ENCODE assay signal across 15 mouse cellular contexts in genomic region chr13:96511893-96512292, GRCm38 (mm10). TPM values are rescaled to one million over a fixed set of nuclear protein-coding genes. Genes with fewer than 3 reads are reported as not detected.
A peak's percentile ranks its signal among the peaks of the same experiment; 100 is the strongest.
DNase-seq lines count a peak whose midpoint lies in the region; ATAC-seq and TF ChIP-seq lines count a peak whose summit lies in the region.
"Had no signal": no experiment of that assay in that cellular context is flagged by ENCODE, and none has a peak within 500 bp of the region (broad histone marks: within the 10 kb centered on the region; RNA-seq: fewer than 3 reads in every experiment).

No protein-coding gene starts in this region.

- 56% methylated on average over 5 of the region's 5 CpGs for WGBS in kidney, adult 2 months
- 48% methylated on average over 5 of the region's 5 CpGs for WGBS in heart, embryonic 11.5 days (ENCODE audit: insufficient replicate concordance)
- 50% methylated on average over 5 of the region's 5 CpGs for WGBS in limb, embryonic 14.5 days
- WGBS in cerebellum, adult 2 months: 71% methylated on average over 5 of the region's 5 CpGs

- TF ChIP-seq CTCF in kidney, adult 2 months (conservative IDR thresholded peaks at IDR 0.05; ENCODE audit: insufficient read depth, insufficient read length, low read depth, low read length): no peak
- TF ChIP-seq CTCF in MEL (IDR thresholded peaks at IDR 0.05 in 2 of 3, conservative IDR thresholded peaks at IDR 0.05 in 1 of 3; ENCODE audit: control insufficient read depth in 1 of 3, insufficient read depth in 1 of 3, low read depth in 2 of 3, low read length in 3 of 3, poor library complexity in 1 of 3, severe bottlenecking in 1 of 3): no peak
- TF ChIP-seq CTCF in cerebellum, adult 2 months (IDR thresholded peaks at IDR 0.05; ENCODE audit: borderline replicate concordance, insufficient read depth, low read depth, low read length): no peak

- no peaks in the 10 kb centered on the region for H3K9me3 ChIP-seq in MEL (replicated peaks; ENCODE audit: insufficient read depth, low read length)
- no peaks in the 10 kb centered on the region for H3K9me3 ChIP-seq in heart, embryonic 11.5 days (replicated peaks; ENCODE audit: control insufficient read depth, low read length)
- H3K9me3 ChIP-seq in limb, embryonic 14.5 days (ENCODE audit: control insufficient read depth, low read length): no peaks in the 10 kb centered on the region
- H3K9me3 ChIP-seq: embryonic facial prominence, embryonic 12.5 days; hindbrain, embryonic 12.5 days; midbrain, embryonic 10.5 days had no signal

- H3K4me2 ChIP-seq in heart, embryonic 11.5 days: no peak overlapping the region
- H3K4me2 ChIP-seq in limb, embryonic 14.5 days (replicated peaks; ENCODE audit: low read depth, low read length, severe bottlenecking): no peak overlapping the region
- H3K4me2 ChIP-seq: embryonic facial prominence, embryonic 12.5 days; hindbrain, embryonic 12.5 days; liver, embryonic 11.5 days had no signal

- no peaks in the 10 kb centered on the region for H3K36me3 ChIP-seq in kidney, adult 2 months (ENCODE audit: control insufficient read depth, insufficient read depth, low read length)
- peaks cover 0 to 16% of the 10 kb centered on the region in 2 experiments; a peak in 3 of 4 replicates for H3K36me3 ChIP-seq in MEL (ENCODE audit: control insufficient read depth in 1 of 2, insufficient read depth in 2 of 2, low read length in 2 of 2)
- no peaks in the 10 kb centered on the region for H3K36me3 ChIP-seq in heart, embryonic 11.5 days (ENCODE audit: control insufficient read depth, insufficient read depth, low read length)
- H3K36me3 ChIP-seq in limb, embryonic 14.5 days (ENCODE audit: control insufficient read depth, insufficient read depth, low read length): peaks cover 5% of the 10 kb centered on the region
- H3K36me3 ChIP-seq: embryonic facial prominence, embryonic 12.5 days; hindbrain, embryonic 12.5 days had no signal

- TF ChIP-seq EP300 in MEL (IDR thresholded peaks at IDR 0.05; ENCODE audit: low read depth in 1 of 2, low read length in 2 of 2): peak; percentile 37 to 58; a peak in 3 of 4 replicates

- TF ChIP-seq RAD21 in MEL (IDR thresholded peaks at IDR 0.05; ENCODE audit: low read depth, low read length): no peak

- TF ChIP-seq POLR2A in kidney, adult 2 months (IDR thresholded peaks at IDR 0.05; ENCODE audit: low read depth, low read length): no peak
- no peak for TF ChIP-seq POLR2A in MEL (IDR thresholded peaks at IDR 0.05; ENCODE audit: control insufficient read depth in 1 of 2, insufficient read depth in 1 of 2, low read depth in 1 of 2, low read length in 2 of 2, poor library complexity in 1 of 2)
- no peak for TF ChIP-seq POLR2A in limb, embryonic 14.5 days (IDR thresholded peaks at IDR 0.05; ENCODE audit: borderline replicate concordance, extremely low read depth, insufficient read depth, insufficient read length)
- no peak for TF ChIP-seq POLR2A in cerebellum, adult 2 months (IDR thresholded peaks at IDR 0.05; ENCODE audit: borderline replicate concordance, insufficient read depth, low read length)

- no peak for ATAC-seq in heart, embryonic 11.5 days (replicated peaks; ENCODE audit: insufficient number of reproducible peaks, low FRiP score, low TSS enrichment)
- peak; percentile 63 for ATAC-seq in limb, embryonic 14.5 days (ENCODE audit: low FRiP score, low read depth)
- no peak for ATAC-seq in activated CD4-positive, CD25-positive, alpha-beta regulatory T cell, adult 4 months

- no peak for DNase-seq in kidney, adult 2 months
- no peak for DNase-seq in kidney, postnatal 14 days
- DNase-seq in MEL (ENCODE audit: low read depth, low spot score): peak; percentile 73
- peak; percentile 23 for DNase-seq in limb, embryonic 14.5 days (ENCODE audit: low spot score)
- no peak for DNase-seq in cerebellum, postnatal 25 days
- DNase-seq in cerebellum, adult 2 months: no peak
- DNase-seq: right cerebral cortex, postnatal 25 days had no signal

- no peaks in the 10 kb centered on the region for H3K79me2 ChIP-seq in MEL (ENCODE audit: control insufficient read depth, insufficient read depth, low read length, poor library complexity)

- no peaks in the 10 kb centered on the region for H3K4me1 ChIP-seq in kidney, adult 2 months (ENCODE audit: control insufficient read depth, insufficient read depth, low read length)
- H3K4me1 ChIP-seq in MEL (ENCODE audit: control insufficient read depth in 1 of 2, insufficient read depth in 2 of 2, low read length in 2 of 2): peaks cover 0 to 19% of the 10 kb centered on the region in 2 experiments
- peaks cover 6% of the 10 kb centered on the region; the same call in 1 of the 2 replicates for H3K4me1 ChIP-seq in heart, embryonic 11.5 days (ENCODE audit: control insufficient read depth, insufficient read depth, low read length)
- H3K4me1 ChIP-seq in limb, embryonic 14.5 days (ENCODE audit: control insufficient read depth, insufficient read depth, low read length): 0 out of 2 replicates have a peak, but pooled peaks cover 2% of the 10 kb centered on the region
- H3K4me1 ChIP-seq in cerebellum, adult 2 months (ENCODE audit: control insufficient read depth, insufficient read depth, low read length): no peaks in the 10 kb centered on the region
- H3K4me1 ChIP-seq: embryonic facial prominence, embryonic 12.5 days; hindbrain, embryonic 12.5 days; midbrain, embryonic 10.5 days had no signal

- peak overlapping the region; percentile 55; the same call in 1 of the 2 replicates for H3K27ac ChIP-seq in kidney, adult 2 months (ENCODE audit: insufficient read depth, low read depth, low read length)
- H3K27ac ChIP-seq in MEL (ENCODE audit: control insufficient read depth, low read depth, low read length): peak overlapping the region; percentile 42
- 0 out of 2 replicates have a peak overlapping the region, but pooled peaks have one; percentile 15 for H3K27ac ChIP-seq in heart, embryonic 11.5 days (ENCODE audit: low read depth, low read length)
- H3K27ac ChIP-seq in limb, embryonic 14.5 days (replicated peaks; ENCODE audit: low read depth, low read length): no peak overlapping the region
- no peak overlapping the region for H3K27ac ChIP-seq in cerebellum, adult 2 months (ENCODE audit: insufficient read depth, low read length)
- H3K27ac ChIP-seq: embryonic facial prominence, embryonic 12.5 days; hindbrain, embryonic 12.5 days; midbrain, embryonic 10.5 days had no signal

- no peaks in the 10 kb centered on the region for H3K27me3 ChIP-seq in kidney, adult 2 months (replicated peaks; ENCODE audit: control insufficient read depth, insufficient read depth, low read length)
- no peaks in the 10 kb centered on the region for H3K27me3 ChIP-seq in MEL (ENCODE audit: control insufficient read depth in 1 of 2, insufficient read depth in 2 of 2, low read length in 2 of 2)
- H3K27me3 ChIP-seq in heart, embryonic 11.5 days (ENCODE audit: control insufficient read depth, insufficient read depth, low read length): no peaks in the 10 kb centered on the region
- H3K27me3 ChIP-seq in limb, embryonic 14.5 days (ENCODE audit: control insufficient read depth, insufficient read depth, low read length): no peaks in the 10 kb centered on the region
- no peaks in the 10 kb centered on the region for H3K27me3 ChIP-seq in cerebellum, adult 2 months (ENCODE audit: control insufficient read depth, insufficient read depth, low read length)
- H3K27me3 ChIP-seq: embryonic facial prominence, embryonic 12.5 days; hindbrain, embryonic 12.5 days had no signal

- no peak overlapping the region for H3K4me3 ChIP-seq in kidney, adult 2 months (ENCODE audit: insufficient read depth, low read depth, low read length)
- peak overlapping the region; percentile 9 to 15; a peak in 3 of 4 replicates for H3K4me3 ChIP-seq in MEL (ENCODE audit: control insufficient read depth in 1 of 2, insufficient read depth in 1 of 2, low read depth in 2 of 2, low read length in 2 of 2)
- H3K4me3 ChIP-seq in heart, embryonic 11.5 days (ENCODE audit: low read depth, low read length): no peak overlapping the region
- no peak overlapping the region for H3K4me3 ChIP-seq in limb, embryonic 14.5 days (replicated peaks; ENCODE audit: low read length)
- H3K4me3 ChIP-seq in cerebellum, adult 2 months (replicated peaks; ENCODE audit: insufficient read depth, low read depth, low read length): no peak overlapping the region
- H3K4me3 ChIP-seq: embryonic facial prominence, embryonic 12.5 days; hindbrain, embryonic 12.5 days; midbrain, embryonic 10.5 days had no signal

- H3K9ac ChIP-seq in MEL (ENCODE audit: control insufficient read depth, low read depth, low read length, poor library complexity, severe bottlenecking): peak overlapping the region; percentile 32
- H3K9ac ChIP-seq in heart, embryonic 11.5 days (ENCODE audit: low read depth, low read length): no peak overlapping the region
- no peak overlapping the region for H3K9ac ChIP-seq in limb, embryonic 14.5 days (ENCODE audit: low read depth, low read length, severe bottlenecking)
- H3K9ac ChIP-seq: embryonic facial prominence, embryonic 12.5 days; hindbrain, embryonic 12.5 days had no signal

RNA-seq across cellular contexts. Expression of gene Gm17622, which starts 21.4 kb away (rescaled TPM):
- polyA plus RNA-seq in kidney, adult 2 months (2012; rRNA removed): not detected in 2 replicates
- total RNA-seq in MEL (2012; rRNA removed): not detected in 2 replicates
- polyA plus RNA-seq in MEL (2012; ENCODE audit: insufficient read depth in 1 of 2, insufficient read length in 2 of 2, low read depth in 1 of 2, low replicate concordance in 2 of 2, missing spikeins in 1 of 2): not detected
- not detected in 2 replicates for polyA plus RNA-seq in heart, embryonic 11.5 days (2014; fragmentation: Nextera tagmentation; extraction: Ambion mirVana)
- not detected in 2 replicates for polyA plus RNA-seq in limb, embryonic 14.5 days (2012; rRNA removed)
- not detected in 2 replicates for polyA plus RNA-seq in limb, embryonic 14.5 days (2014; fragmentation: Nextera tagmentation; extraction: Ambion mirVana)
- not detected in 2 replicates for polyA plus RNA-seq in cerebellum, adult 2 months (2012; rRNA removed)
- polyA plus RNA-seq in activated CD4-positive, CD25-positive, alpha-beta regulatory T cell, adult 4 months (2017; shearing (Covaris generic)): not detected
- polyA plus RNA-seq: embryonic facial prominence, embryonic 12.5 days; hindbrain, embryonic 12.5 days; liver, embryonic 11.5 days; midbrain, embryonic 10.5 days; neural tube, embryonic 14.5 days; testis, adult 2 months had no signal

RNA-seq across cellular contexts. Expression of gene Polk, which starts 30.5 kb away (rescaled TPM):
- 1.7 and 1.9 TPM in 2 replicates for polyA plus RNA-seq in kidney, adult 2 months (2012; rRNA removed)
- 2.8 and 2.9 TPM in 2 replicates for total RNA-seq in MEL (2012; rRNA removed)
- 1 to 10 TPM in 1 of 2 experiments, not detected in 1; 3.6 TPM for polyA plus RNA-seq in MEL (2012; ENCODE audit: insufficient read depth in 1 of 2, insufficient read length in 2 of 2, low read depth in 1 of 2, low replicate concordance in 2 of 2, missing spikeins in 1 of 2)
- polyA plus RNA-seq in heart, embryonic 11.5 days (2014; fragmentation: Nextera tagmentation; extraction: Ambion mirVana): 5.8 and 7.6 TPM in 2 replicates
- 7.2 and 9.8 TPM in 2 replicates for polyA plus RNA-seq in limb, embryonic 14.5 days (2012; rRNA removed)
- 9.6 and 11.2 TPM in 2 replicates for polyA plus RNA-seq in limb, embryonic 14.5 days (2014; fragmentation: Nextera tagmentation; extraction: Ambion mirVana)
- 8.0 and 8.7 TPM in 2 replicates for polyA plus RNA-seq in cerebellum, adult 2 months (2012; rRNA removed)
- 10 to 100 TPM; 23.3 to 28.0 TPM for polyA plus RNA-seq in activated CD4-positive, CD25-positive, alpha-beta regulatory T cell, adult 4 months (2017; shearing (Covaris generic))

RNA-seq across cellular contexts. Expression of gene Col4a3bp, which starts 30.5 kb away (rescaled TPM):
- 13.1 and 13.6 TPM in 2 replicates for polyA plus RNA-seq in kidney, adult 2 months (2012; rRNA removed)
- 8.8 and 8.9 TPM in 2 replicates for total RNA-seq in MEL (2012; rRNA removed)
- 10 to 100 TPM in 1 of 2 experiments, not detected in 1; 12.1 TPM for polyA plus RNA-seq in MEL (2012; ENCODE audit: insufficient read depth in 1 of 2, insufficient read length in 2 of 2, low read depth in 1 of 2, low replicate concordance in 2 of 2, missing spikeins in 1 of 2)
- 8.2 and 10.1 TPM in 2 replicates for polyA plus RNA-seq in heart, embryonic 11.5 days (2014; fragmentation: Nextera tagmentation; extraction: Ambion mirVana)
- 15.6 and 19.8 TPM in 2 replicates for polyA plus RNA-seq in limb, embryonic 14.5 days (2012; rRNA removed)
- polyA plus RNA-seq in limb, embryonic 14.5 days (2014; fragmentation: Nextera tagmentation; extraction: Ambion mirVana): 10.4 and 11.0 TPM in 2 replicates
- polyA plus RNA-seq in cerebellum, adult 2 months (2012; rRNA removed): 49.6 and 54.8 TPM in 2 replicates
- polyA plus RNA-seq in activated CD4-positive, CD25-positive, alpha-beta regulatory T cell, adult 4 months (2017; shearing (Covaris generic)): 1 to 10 TPM; 5.6 to 8.7 TPM

RNA-seq across cellular contexts. Expression of gene Ankdd1b, which starts 40.9 kb away (rescaled TPM):
- polyA plus RNA-seq in kidney, adult 2 months (2012; rRNA removed): 0.36 and 0.76 TPM in 2 replicates
- total RNA-seq in MEL (2012; rRNA removed): 0.03 and 0.12 TPM in 2 replicates
- not detected for polyA plus RNA-seq in MEL (2012; ENCODE audit: insufficient read depth in 1 of 2, insufficient read length in 2 of 2, low read depth in 1 of 2, low replicate concordance in 2 of 2, missing spikeins in 1 of 2)
- polyA plus RNA-seq in heart, embryonic 11.5 days (2014; fragmentation: Nextera tagmentation; extraction: Ambion mirVana): 0.30 and 0.31 TPM in 2 replicates
- polyA plus RNA-seq in limb, embryonic 14.5 days (2012; rRNA removed): 0.24 and 0.30 TPM in 2 replicates
- 0.14 TPM in 1 of 2 replicates, not detected in the other for polyA plus RNA-seq in limb, embryonic 14.5 days (2014; fragmentation: Nextera tagmentation; extraction: Ambion mirVana)
- polyA plus RNA-seq in cerebellum, adult 2 months (2012; rRNA removed): 0.10 and 0.33 TPM in 2 replicates
- not detected for polyA plus RNA-seq in activated CD4-positive, CD25-positive, alpha-beta regulatory T cell, adult 4 months (2017; shearing (Covaris generic))
- polyA plus RNA-seq: midbrain, embryonic 10.5 days; neural tube, embryonic 14.5 days had no signal

Comparison
In these comparisons a context has a peak if more than half of its experiments do, and no peak if none do; other contexts are left out.
1. DNase-seq: peak in MEL (single experiment) and limb, embryonic 14.5 days (single experiment); none in kidney, adult 2 months (single experiment), kidney, postnatal 14 days (single experiment), cerebellum, postnatal 25 days (0 of 2) and cerebellum, adult 2 months (0 of 2).
2. H3K27ac ChIP-seq: peak in kidney, adult 2 months (single experiment), MEL (single experiment) and heart, embryonic 11.5 days (single experiment); none in limb, embryonic 14.5 days (single experiment) and cerebellum, adult 2 months (single experiment).
3. H3K4me3 ChIP-seq: peak in MEL (2 of 2); none in kidney, adult 2 months (single experiment), heart, embryonic 11.5 days (single experiment), limb, embryonic 14.5 days (single experiment) and cerebellum, adult 2 months (single experiment).